Mouse (Mus musculus) cerebellum, adult 9-10 months (tissue): ENCODE measurements around the gene Glis3.

ENCODE experiments used
- DNase-seq: peaks from one replicate; pipeline ENCODE4 v3.0.0; 2022

The Glis3 gene

GRCm38 (mm10) chr19:28529006-28529405 is 150.9 kb downstream of the Glis3 start:
- DNase-seq, result no peak

GRCm38 (mm10) chr19:28527446-28527845 is 152.4 kb downstream of the Glis3 start:
- DNase-seq, result no peak

- no peak for DNase-seq
These were observed 154.5 kb downstream of the Glis3 start for GRCm38 (mm10) chr19:28525331-28525730.

- DNase-seq, result no peak
These were observed 157.6 kb downstream of the Glis3 start for GRCm38 (mm10) chr19:28522289-28522688.

- no peak for DNase-seq
These were observed 159.1 kb downstream of the Glis3 start for GRCm38 (mm10) chr19:28520761-28521181.

GRCm38 (mm10) chr19:28520128-28520745 is 159.6 kb downstream of the Glis3 start:
- DNase-seq, result no peak

GRCm38 (mm10) chr19:28519296-28519695 is 160.6 kb downstream of the Glis3 start:
- no peak for DNase-seq

- no peak for DNase-seq
These were observed 161.0 kb downstream of the Glis3 start for GRCm38 (mm10) chr19:28518846-28519245.

GRCm38 (mm10) chr19:28518266-28518665 is 161.6 kb downstream of the Glis3 start:
- DNase-seq, result no peak

GRCm38 (mm10) chr19:28517464-28518080 is 162.3 kb downstream of the Glis3 start:
- no peak for DNase-seq

GRCm38 (mm10) chr19:28516487-28516886 is 163.4 kb downstream of the Glis3 start:
- DNase-seq, result no peak

- DNase-seq, result no peak
These were observed 167.4 kb downstream of the Glis3 start for GRCm38 (mm10) chr19:28512475-28512874.

- no peak for DNase-seq
These were observed 168.0 kb downstream of the Glis3 start for GRCm38 (mm10) chr19:28511910-28512309.

GRCm38 (mm10) chr19:28505376-28505775 is 174.5 kb downstream of the Glis3 start:
- no peak for DNase-seq

- DNase-seq, result no peak
These were observed 176.9 kb downstream of the Glis3 start for GRCm38 (mm10) chr19:28503011-28503410.

- no peak for DNase-seq
These were observed 178.9 kb downstream of the Glis3 start for GRCm38 (mm10) chr19:28500975-28501374.

- DNase-seq, result no peak
These were observed 179.4 kb downstream of the Glis3 start for GRCm38 (mm10) chr19:28500505-28500904.

GRCm38 (mm10) chr19:28499786-28500185 is 180.1 kb downstream of the Glis3 start:
- no peak for DNase-seq

GRCm38 (mm10) chr19:28495926-28496325 is 184.0 kb downstream of the Glis3 start:
- no peak for DNase-seq

GRCm38 (mm10) chr19:28493605-28494260 is 186.1 kb downstream of the Glis3 start:
- DNase-seq, result no peak

- DNase-seq, result no peak
These were observed 201.8 kb downstream of the Glis3 start for GRCm38 (mm10) chr19:28478055-28478454.

GRCm38 (mm10) chr19:28477326-28477863 is 202.5 kb downstream of the Glis3 start:
- DNase-seq, result no peak

GRCm38 (mm10) chr19:28473621-28474020 is 206.3 kb downstream of the Glis3 start:
- no peak for DNase-seq

GRCm38 (mm10) chr19:28471144-28471543 is 208.7 kb downstream of the Glis3 start:
- DNase-seq, result no peak
